ENCODE assay signal across 19 mouse cellular contexts in genomic region chr19:47026513-47026912, GRCm38 (mm10). TPM values are rescaled to one million over a fixed set of nuclear protein-coding genes. Genes with fewer than 3 reads are reported as not detected.
DNase-seq lines count a peak whose midpoint lies in the region; TF ChIP-seq lines count a peak whose summit lies in the region.
"Had no signal": no experiment of that assay in that cellular context is flagged by ENCODE, and none has a peak within 500 bp of the region (broad histone marks: within the 10 kb centered on the region; RNA-seq: fewer than 3 reads in every experiment).

No protein-coding gene starts in this region.

- no peak for DNase-seq in left cerebral cortex, adult 2 months (ENCODE audit: extremely low spot score in 1 of 2, low spot score in 2 of 2)
- no peak for DNase-seq in left cerebral cortex, postnatal 4 days
- DNase-seq in ES-CJ7 (ENCODE audit: low read depth, low spot score) (peak; percentile 39), R1 (ENCODE audit: low read depth, low spot score) (peak; percentile 50)
- no peak for DNase-seq in kidney, postnatal 4 days
- no peak for DNase-seq in left cerebral cortex, adult 18-20 months (ENCODE audit: low spot score in 2 of 2)
- DNase-seq: adrenal gland, postnatal 14 days; cerebellum, adult 11-12 months; cerebellum, adult 9-11 months; cerebellum, postnatal 36 days; gastrocnemius, postnatal 10 days; heart, adult 18-20 months; heart, postnatal 14 days had no signal

- peaks cover 48% of the 10 kb centered on the region for H3K36me3 ChIP-seq in E14TG2a.4 (ENCODE audit: insufficient read depth, low read length)
- H3K36me3 ChIP-seq: embryonic facial prominence, embryonic 13.5 days; heart, embryonic 15.5 days had no signal

- no peak overlapping the region for H3K4me3 ChIP-seq in left cerebral cortex, adult 2 months
- no peak overlapping the region for H3K4me3 ChIP-seq in E14TG2a.4 (replicated peaks; ENCODE audit: low read length)
- H3K4me3 ChIP-seq: embryonic facial prominence, embryonic 13.5 days; forebrain, embryonic 12.5 days; heart, embryonic 15.5 days had no signal

- peaks cover 49% of the 10 kb centered on the region for H3K4me1 ChIP-seq in E14TG2a.4 (replicated peaks; ENCODE audit: low read depth, low read length)
- H3K4me1 ChIP-seq: embryonic facial prominence, embryonic 13.5 days; forebrain, embryonic 12.5 days had no signal

- peak; percentile 25 for TF ChIP-seq CTCF in left cerebral cortex, adult 2 months (IDR thresholded peaks at IDR 0.05)
- peak; percentile 25; the same call in 1 of the 2 replicates for TF ChIP-seq CTCF in E14TG2a.4 (conservative IDR thresholded peaks at IDR 0.05; ENCODE audit: low read length)

- H3K27me3 ChIP-seq in E14TG2a.4 (ENCODE audit: insufficient read depth, low read length), result peaks cover 3% of the 10 kb centered on the region; the same call in 1 of the 2 replicates
- H3K27me3 ChIP-seq: embryonic facial prominence, embryonic 13.5 days; forebrain, embryonic 12.5 days had no signal

- H3K27ac ChIP-seq in left cerebral cortex, adult 2 months, result no peak overlapping the region
- H3K27ac ChIP-seq: embryonic facial prominence, embryonic 13.5 days; forebrain, embryonic 12.5 days; heart, embryonic 15.5 days; hindbrain, embryonic 14.5 days had no signal

- H3K9me3 ChIP-seq in E14TG2a.4 (ENCODE audit: low read length), result peaks cover 3% of the 10 kb centered on the region; the same call in 1 of the 2 replicates
- H3K9me3 ChIP-seq: embryonic facial prominence, embryonic 13.5 days; forebrain, embryonic 12.5 days; heart, embryonic 15.5 days had no signal

- intact Hi-C loops in left cerebral cortex, adult 2 months (cut with DNase I), result no loop called here
- intact Hi-C loops in left cerebral cortex, postnatal 4 days (cut with DNase I), result no loop called here

RNA-seq across cellular contexts. Expression of gene Nt5c2, which starts 11.6 kb away (rescaled TPM):
- 10 to 100 TPM; 73.7 to 82.1 TPM for total RNA-seq in left cerebral cortex, adult 2 months (2021)
- 10 to 100 TPM; 84.0 to 93.6 TPM for total RNA-seq in left cerebral cortex, postnatal 4 days (2021)
- 10 to 100 TPM; 78.9 to 82.6 TPM for total RNA-seq in left cerebral cortex, adult 18-20 months (2021)

RNA-seq across cellular contexts. Expression of gene Ina, which starts 12.0 kb away (rescaled TPM):
- 100 to 1,000 TPM; 219 to 227 TPM for total RNA-seq in left cerebral cortex, adult 2 months (2021)
- 100 to 1,000 TPM; 246 to 250 TPM for total RNA-seq in left cerebral cortex, postnatal 4 days (2021)
- total RNA-seq in left cerebral cortex, adult 18-20 months (2021), result 100 to 1,000 TPM; 208 to 220 TPM
- total RNA-seq: heart, adult 18-20 months; heart, postnatal 14 days; hematopoietic stem cell, adult 5-6 weeks had no signal

RNA-seq across cellular contexts. Expression of gene Pcgf6, which starts 24.2 kb away (rescaled TPM):
- 10 to 100 TPM; 20.0 to 20.1 TPM for total RNA-seq in left cerebral cortex, adult 2 months (2021)
- total RNA-seq in left cerebral cortex, postnatal 4 days (2021), result 10 to 100 TPM; 25.0 to 26.1 TPM
- total RNA-seq in left cerebral cortex, adult 18-20 months (2021), result 10 to 100 TPM; 17.3 to 19.0 TPM

RNA-seq across cellular contexts. Expression of gene Taf5, which starts 41.0 kb away (rescaled TPM):
- 1 to 10 TPM; 6.7 to 7.1 TPM for total RNA-seq in left cerebral cortex, adult 2 months (2021)
- total RNA-seq in left cerebral cortex, postnatal 4 days (2021), result 1 to 10 TPM; 7.8 to 8.6 TPM
- total RNA-seq in left cerebral cortex, adult 18-20 months (2021), result 1 to 10 TPM; 6.4 to 6.9 TPM

Comparison
In these comparisons a context has a peak if more than half of its experiments do, and no peak if none do; other contexts are left out.
1. DNase-seq: peak in ES-CJ7 (single experiment) and R1 (single experiment); none in left cerebral cortex, adult 2 months (0 of 2), left cerebral cortex, postnatal 4 days (single experiment), kidney, postnatal 4 days (0 of 2) and left cerebral cortex, adult 18-20 months (0 of 2).